Mouse (Mus musculus): ENCODE measurements around the gene Prmt1.

Prmt1 gene

DNA sequence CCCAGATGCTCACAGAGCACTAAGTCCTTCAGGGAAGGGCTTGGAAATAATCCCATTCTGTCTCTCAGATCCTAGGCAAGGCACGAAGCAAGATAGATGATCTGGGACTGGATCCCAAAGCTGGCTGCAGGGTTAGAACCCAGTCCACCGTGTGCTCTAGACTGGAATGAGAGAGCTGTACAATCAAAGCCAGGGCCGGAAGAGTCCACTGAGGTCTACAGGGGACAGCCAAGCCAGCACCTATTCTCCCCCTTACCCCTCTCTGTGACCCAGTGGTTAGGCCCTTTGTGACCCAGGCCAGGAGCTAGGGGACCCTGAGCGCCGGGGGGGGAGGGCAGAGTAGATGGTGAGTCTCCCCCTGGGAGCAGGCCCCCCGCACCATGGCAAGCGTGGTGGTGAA is 43.5 kb downstream of the Prmt1 start, which contains the start of gene Tsks:
Gene Tsks, plus strand, starts transcription at position 301 of the 400 bp plus-strand sequence.
- DNase-seq, result no peak

DNA sequence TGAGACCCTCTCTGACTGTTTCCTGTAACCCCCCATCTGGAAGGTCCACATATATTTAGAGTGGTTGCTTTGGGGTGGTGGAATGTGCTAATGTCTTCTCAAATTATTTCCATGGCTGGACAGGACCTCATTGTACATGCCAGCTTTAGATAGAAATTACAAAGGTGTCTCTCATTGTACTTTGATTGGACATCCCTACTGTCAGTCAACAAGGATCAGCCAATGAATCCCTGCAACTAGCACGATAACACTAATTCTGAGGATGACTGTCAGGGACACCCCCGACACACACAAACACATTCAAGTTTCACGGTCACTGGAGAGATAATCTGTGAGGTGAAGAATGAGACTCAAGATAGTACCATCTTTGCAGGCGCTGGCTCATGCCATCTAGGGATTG is 47.7 kb downstream of the Prmt1 start:
- no peak for DNase-seq

DNA sequence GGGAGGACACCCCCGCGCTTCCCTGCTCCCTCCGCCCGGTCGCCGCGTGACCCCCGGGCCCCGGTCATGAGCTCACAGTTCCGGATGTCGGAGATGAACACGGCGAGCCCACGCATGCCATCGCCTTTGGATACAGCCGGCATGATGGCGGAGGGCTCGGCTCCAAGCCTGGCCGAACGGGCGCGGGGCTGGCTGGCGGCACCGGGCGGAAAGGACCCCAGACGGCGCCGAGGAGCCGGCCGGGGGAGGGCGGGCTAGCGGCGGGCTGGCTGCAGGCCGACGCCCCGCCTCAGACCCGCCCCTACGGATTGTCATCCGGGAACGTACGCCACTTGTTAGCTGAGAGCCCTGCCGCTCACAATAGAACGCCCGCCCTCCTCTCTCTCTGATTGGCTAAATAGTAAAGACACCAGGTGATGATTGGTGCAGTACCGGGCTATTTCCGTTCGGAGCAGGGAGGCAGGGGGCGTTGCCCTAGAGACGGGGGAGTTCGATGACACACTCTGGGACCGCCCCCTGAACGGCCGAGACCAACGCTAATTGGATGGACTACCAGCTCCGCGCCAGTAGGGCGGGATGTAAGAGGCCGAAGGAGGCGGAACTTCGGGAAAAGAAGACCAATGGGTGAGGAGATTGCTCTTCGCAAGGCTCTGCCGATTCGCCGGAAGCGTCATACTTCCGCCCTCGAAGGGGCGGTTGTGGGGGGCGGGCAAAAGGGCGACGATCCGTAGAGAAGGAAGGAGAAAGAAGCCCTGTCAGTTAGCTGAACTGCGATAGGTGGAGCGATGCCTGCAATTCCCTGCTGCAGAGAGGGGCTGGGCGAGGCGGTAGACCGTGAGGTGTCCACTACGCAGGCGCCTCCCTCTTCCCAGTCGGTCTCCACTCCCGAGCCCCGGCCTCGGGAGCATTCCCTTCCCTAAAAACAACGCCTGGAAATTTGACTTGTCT is 56.9 kb downstream of the Prmt1 start, which contains the start of gene Ap2a1:
Gene Ap2a1, minus strand, starts transcription at position 293 of the 948 bp plus-strand sequence.
- peak; percentile 99 to 100 for DNase-seq

DNA sequence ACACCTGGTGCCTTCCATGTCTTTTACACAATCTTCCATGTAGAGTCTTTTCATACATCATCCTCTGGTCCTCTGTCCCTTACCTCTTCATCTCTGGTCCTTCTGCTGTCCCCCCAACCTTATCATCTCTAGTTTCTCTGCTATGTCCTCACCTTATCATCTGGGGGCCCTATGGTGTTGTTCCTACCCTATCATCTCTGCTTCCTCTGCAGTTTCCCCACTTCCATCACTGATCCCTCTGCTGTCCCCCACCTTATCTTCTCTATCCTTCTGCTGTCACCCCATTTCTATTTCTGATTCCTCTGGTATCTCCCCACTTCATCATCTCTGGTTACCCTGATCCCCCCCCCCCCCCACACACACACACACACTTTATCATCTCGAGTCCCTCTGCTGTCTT is 57.8 kb downstream of the Prmt1 start:
- DNase-seq, result no peak
